Mouse (Mus musculus): ENCODE measurements around the gene Necap2.

The Necap2 gene

DNA sequence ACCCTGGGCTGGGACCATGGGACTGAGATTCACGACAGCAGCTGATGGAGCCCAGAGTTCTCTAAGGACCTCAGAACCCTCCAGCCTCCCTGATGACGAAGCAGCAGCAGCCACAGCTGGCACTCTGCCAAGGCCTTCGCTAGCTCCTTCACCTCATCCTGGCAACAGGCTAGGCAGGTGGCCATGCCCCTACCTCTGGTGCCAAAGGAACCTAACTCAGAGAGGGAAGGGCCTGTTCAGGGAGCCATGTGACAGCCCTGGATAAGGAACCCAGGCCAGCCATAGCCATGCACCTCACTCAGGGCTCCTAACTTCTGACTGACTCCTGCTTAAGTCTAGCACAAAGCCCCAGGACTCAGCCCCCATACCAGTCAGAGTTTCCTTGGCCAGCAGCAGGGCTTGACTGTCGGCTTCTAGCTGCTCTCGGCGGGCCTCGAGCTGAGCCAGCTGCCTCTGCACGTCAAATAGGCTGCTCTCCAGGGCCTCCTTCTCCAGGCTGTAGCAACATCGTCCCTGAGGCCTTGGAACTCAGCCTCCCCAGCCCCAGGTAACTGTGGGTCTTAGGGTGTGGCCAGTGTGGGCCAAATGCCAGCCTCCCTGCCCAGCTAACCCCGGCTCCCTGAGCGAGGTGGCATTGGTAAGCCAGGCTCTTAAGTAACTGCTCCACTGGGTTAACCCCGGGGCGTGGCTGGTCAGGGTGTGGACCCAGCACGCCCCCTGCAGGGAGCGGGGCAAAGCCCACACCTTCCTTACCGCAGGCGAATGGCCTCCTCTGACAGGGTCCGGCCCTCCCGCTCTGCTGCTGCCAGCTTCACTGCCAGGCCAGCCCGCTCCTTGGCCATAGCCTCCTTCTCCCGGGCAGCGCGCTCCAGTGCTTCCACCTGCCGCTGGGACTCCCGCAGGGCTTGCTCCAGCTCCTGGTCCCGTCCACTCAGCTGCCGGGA lies 44.3 kb downstream of the Necap2 start:
- no peak for DNase-seq (ENCODE audit: low spot score)

DNA sequence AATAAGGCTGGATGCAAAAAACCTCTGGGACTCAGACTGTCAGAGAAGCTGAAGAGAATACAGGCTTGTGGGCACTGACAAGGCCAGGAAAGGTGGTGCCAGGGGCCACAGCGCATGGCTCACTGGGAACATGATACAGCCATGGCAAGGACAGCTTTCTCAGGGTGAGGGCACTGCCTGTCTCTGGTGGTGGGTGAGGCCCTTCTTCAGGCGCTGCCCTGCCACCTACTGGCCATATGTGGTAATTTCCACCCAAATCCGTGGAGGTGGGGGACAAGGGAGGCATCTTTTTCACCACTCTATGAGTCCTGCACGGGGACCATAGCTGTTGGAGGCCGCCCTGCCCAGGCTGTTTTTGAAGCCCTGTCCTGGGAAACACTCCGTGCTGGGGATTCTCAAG lies 46.4 kb downstream of the Necap2 start:
- peak; percentile 90 for DNase-seq (ENCODE audit: low spot score)

DNA sequence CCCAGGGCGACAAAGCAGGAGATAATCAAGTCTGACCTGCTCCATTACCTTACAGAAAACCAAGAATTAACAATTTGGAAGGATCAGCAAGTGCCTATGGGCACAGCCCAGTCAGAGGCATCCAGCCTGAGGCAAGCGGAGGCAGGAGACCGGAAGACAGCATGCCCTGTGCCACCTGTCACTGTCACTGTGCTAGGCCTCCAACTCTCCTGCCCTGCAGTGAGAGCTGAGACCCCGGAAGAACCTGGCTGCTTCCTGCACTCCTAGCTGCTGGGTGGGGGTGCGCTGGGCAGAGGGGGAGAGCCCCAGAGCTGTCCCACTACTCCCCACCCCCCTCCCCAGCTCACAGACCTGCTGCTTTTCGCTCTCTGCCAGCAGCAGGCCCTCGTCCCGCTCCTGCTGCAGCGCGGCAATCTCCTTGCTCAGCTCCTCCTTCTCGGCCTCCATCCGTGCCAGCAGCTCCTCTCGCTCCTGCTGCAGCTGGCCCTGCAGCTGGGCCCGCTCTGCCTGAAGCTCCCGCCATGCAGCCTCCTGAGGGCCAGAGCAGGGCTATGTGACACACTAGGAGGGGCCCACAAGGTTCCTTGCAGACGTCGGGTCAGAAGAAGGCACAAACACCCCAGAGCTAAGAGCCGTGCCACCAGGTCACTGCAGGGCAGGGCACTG lies 47.5 kb downstream of the Necap2 start:
- DNase-seq (ENCODE audit: low spot score) = no peak

DNA sequence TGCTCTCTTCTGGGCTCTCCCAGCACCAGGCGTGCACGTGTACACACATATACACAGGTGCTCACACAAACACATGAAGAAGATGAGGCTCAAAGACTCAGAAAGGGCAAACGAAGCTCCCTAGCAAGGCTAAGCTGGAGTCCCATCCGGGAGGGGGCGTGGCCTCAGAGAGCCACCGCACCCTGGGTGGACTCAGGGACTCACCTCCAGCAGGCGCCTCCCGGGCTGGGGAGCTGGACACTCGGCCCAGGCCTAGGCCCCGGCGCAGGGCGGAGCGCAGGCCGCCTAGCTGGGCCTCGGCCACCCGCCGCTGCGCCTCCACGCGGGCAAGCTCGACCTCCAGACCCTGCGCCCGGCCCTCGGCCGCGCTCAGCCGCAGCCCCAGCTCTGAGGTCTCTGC lies 53.2 kb downstream of the Necap2 start:
- DNase-seq (ENCODE audit: low spot score) = peak; percentile 53

DNA sequence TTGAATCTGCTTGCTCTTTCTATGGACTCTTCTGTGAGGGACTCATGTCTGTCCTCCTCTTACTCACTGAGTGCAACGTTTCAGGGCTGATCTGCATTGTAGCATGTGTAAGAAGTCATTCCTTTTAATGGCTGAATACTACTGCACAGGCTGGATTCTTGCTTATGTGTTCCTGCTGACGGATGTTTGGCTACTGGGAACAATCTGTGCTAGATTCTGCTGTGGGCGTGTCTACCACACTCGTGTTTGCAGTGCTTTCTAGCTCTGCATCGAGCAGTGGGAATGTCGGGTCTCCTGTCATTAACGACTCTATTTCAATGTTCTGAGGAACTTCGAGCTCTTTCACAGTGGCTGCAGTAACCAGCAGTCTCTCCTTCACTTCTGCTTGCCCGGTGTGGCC lies 54.1 kb downstream of the Necap2 start:
- no peak for DNase-seq (ENCODE audit: low spot score)

DNA sequence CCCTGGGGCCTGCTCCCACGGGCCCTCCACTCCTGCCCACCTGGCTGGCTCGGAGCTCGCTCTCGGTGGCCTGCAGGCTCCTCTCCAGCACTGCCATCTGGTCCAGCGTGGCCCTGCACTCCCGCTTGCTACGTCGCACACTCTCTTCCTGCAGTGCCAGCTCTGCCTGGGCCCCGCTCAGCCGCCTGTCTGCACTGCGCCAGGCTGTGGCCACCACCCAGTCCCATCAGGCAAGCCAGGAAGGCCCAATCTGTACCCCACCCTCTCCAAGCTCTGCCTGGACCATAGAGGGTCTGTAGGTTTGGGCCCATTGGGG lies 56.6 kb downstream of the Necap2 start:
- no peak for DNase-seq (ENCODE audit: low spot score)

DNA sequence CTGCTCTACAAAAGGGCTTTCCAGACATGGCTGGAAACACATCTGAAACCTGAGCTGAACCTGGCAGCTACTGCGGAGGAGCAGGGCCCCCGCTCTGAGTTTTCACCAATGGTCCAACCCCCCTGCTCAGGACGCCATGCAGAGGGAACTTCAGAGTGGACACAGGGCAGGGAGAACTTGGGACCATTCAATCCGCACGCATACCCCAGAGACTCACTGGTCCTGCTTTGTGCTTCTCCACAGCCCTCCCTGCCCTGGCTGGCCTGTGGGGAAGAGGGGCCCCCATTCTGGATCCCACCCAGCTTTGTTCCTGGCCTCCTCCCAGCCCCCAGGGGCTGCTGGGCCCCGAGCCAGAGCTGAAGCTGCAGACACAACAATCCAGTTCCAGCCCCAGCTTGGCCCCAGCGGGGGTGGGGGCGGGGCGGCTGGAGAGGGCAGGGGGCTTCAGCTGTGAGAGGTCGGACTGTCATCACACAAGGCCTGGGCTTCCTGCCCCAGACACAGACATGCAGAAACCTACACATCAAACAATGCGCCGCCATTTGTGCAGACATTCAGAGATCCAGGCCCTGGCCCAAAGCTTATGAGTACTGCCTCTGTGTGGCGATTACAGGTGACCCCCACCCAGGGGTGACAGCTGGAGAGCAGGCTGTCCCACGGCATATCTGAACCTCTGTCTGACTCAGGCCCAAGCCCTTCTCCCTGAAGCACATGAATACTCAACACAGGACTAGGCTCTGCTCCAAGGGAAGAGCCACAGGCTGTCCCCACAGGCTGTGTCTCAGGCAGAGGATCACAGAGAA lies 57.1 kb downstream of the Necap2 start:
- DNase-seq (ENCODE audit: low spot score) = peak; percentile 84

DNA sequence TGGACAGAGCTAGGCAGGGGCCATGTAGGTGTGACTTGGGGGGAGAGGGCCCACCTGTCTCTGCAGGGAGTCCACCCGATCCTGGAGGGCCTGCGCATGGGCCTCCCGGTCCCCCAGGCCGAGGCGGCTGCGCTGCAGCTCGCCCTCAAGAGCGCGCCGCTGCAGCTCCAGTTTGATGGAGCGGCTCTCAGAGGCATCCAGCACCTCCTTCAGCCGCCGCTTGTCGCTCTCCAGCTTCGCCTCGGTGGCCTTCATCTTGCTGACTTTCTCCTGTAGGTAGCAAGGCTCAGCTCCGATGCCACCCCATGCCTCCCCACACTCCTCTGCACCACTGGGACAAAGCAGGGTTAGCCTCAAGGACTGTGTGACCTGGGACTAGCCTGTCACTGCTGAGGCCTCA lies 57.9 kb downstream of the Necap2 start:
- DNase-seq (ENCODE audit: low spot score) = no peak

DNA sequence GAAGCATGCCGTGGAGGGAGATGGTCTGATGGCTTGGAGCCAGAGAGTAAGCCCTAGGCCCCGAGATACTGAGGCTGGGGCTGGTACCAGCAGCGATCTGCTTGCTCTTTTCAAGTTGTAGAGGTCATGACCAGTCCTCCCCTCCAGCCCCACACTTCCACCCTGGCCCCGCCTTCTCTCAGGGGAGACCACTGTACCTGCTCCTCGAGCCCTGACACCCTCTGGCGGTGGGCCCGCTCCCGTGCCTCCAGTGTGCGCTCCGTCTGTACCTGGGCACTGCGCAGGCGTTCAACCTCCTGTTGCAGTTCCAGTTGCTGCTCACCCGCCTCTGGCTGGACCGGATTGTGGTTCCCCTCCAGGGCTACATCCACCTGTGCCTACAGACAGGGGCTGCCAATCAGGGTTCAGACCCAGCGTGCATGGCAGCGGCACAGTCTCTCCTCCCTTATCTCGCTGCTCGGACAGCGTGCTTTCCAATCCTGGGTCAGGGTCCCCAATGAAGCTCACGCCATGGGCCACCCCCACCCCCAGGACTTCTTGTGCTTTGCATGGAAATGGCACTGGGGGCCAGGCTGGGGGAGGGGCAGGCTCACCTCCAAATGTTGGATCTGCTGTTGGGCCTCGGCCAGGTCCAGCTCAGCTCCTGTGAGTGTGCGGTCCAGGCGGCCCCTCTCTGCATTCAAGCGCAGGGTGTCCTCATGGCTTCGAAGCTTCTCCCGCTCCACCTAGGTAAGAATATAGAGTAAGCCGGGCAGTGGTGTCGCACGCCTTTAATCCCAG lies 60.3 kb downstream of the Necap2 start:
- peak; percentile 66 for DNase-seq (ENCODE audit: low spot score)
